Mouse (Mus musculus): ENCODE measurements at regions not wholly inside any gene's neighbourhood (a gene's known extent, or its start where the extent isn't known, plus 50 kb on each side); places are given as distances from the start of the nearest gene placed in this dataset.

GRCm38 (mm10) chr4:58712166-58712565, 75.3 kb downstream of the Olfr267 start:
- TF ChIP-seq POLR2A (IDR thresholded peaks at IDR 0.05; ENCODE audit: extremely low read depth, insufficient read depth, low read length), result no peak
- no peak for TF ChIP-seq CTCF (IDR thresholded peaks at IDR 0.05; ENCODE audit: low read depth, low read length)

Data from liver, adult 2 months (tissue).